Mouse (Mus musculus) erythroblast, embryonic 14.5 days (primary cell): ENCODE measurements around the gene Capn15.

Experiments
- GATA1 ChIP-seq: IDR thresholded peaks from 2 replicates; pipeline ENCODE4 v1.6.1; 2012; ENCODE audit warnings: low read length, inconsistent platforms, mixed read lengths
- TAL1 ChIP-seq: IDR thresholded peaks from 3 replicates; pipeline ENCODE4 v1.6.1; 2012; ENCODE audit warnings: low read length, inconsistent platforms, mixed read lengths

DNA sequence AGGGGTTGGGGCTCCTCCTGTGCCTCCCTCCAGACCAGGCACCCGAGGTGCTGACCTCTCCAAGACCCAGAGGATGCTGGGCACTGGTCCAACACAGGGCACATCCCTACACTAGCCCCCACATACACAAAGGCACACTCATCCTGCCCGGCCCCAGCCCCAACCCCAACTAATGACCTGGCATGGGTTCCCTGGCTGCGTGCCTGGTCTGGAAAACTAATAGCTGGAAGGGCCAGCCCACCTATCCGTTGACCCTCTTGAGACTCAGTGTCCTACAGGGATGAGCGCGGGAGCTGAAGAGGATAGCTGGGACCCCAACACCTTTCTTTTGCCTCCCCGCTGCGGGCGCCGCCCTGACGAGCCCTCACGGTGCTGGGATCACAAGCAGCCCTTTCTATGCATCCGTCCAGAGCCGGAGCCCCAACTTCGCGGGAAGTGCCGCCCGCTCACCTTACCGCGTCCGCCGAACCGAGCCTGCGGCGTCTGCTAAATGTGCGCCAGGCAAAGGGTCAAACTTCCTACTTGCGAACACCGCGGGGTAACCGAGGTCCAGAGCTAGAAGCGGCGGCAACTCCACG, 34.3 kb downstream of the Capn15 start:
- no peak for TF ChIP-seq GATA1
- no peak for TF ChIP-seq TAL1
